Mouse (Mus musculus) NIH3T3 (cell line): Measurements from ENCODE around the gene Snx30.
A peak's percentile ranks its signal among the peaks of the same experiment; 100 is the strongest.
"Not testable (repeated sequence)": the region's sequence is repeated elsewhere in the genome, so short reads cannot be mapped to it uniquely, and the experiment has no call there.

Source experiments
- DNase-seq: peaks from one replicate; pipeline ENCODE4 v3.0.0-alpha.2; 2012; ENCODE audit warnings: low read depth

Snx30 gene

DNA sequence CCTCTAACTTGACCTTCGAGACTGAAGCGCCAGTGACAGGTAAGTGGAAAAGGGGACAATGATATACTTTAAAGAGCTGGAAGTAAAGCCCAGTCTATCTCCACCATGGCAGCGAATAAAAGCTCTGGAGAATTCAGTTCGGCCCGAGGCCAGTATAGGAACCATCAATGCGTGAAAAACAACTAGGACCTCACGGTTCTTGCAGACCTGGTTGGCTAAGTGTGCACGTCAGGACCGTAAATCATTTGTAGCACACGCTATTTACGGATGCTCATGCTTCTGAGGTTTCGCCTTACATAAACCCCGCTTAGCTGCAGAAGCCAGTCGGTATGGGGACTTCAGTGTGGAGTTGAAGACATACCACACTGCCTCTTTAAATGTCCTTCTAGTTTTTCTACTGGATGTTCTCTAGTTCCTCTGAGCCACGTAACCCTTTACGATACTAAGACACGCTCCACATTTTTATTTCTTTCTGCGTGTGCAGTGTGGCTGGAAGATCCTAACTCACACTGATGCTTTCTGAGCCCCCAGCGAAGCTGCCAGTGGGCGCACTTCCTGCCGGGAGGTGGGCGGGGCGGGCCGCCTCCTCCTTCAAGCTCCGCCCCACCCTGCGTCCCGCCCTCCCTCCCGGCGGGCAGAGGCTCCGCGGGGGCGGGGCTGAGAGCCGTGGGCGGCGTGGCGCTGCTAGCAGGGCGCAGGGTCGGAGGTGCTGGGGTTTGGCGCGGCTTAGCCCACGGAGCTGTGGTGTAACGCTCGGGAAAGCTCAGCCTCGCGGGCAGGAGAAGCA, at the start of gene Snx30:
Snx30 (plus strand) TSS at position 660 of the 787 bp plus-strand sequence.
- peak; percentile 98 for DNase-seq

- DNase-seq: peak; percentile 99
These were observed 49.1 kb upstream of the Snx30 start for GRCm38 (mm10) chr4:59756332-59757082.

- DNase-seq: peak; percentile 89
These were observed 47.9 kb upstream of the Snx30 start for GRCm38 (mm10) chr4:59757452-59758435.

DNA sequence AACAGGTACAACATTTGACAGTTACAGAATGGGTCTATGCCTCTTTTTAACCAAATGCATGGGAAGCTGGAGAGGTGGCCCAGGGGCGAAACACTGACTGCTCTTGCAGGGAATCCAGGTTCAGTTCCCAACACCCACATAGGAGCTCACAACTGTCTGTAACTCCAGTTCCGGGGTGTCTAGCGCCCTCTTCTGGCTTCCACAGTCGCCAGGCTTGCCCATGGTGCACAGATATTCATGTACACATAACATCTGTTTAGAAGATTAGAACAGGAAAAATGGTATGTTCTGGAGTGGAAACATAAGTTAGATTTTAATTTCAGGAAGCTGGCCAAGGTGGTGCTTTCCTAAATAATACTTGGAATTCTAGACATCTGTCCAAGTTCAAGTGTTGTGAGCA, 45.6 kb upstream of the Snx30 start:
- peak; percentile 57 for DNase-seq

DNA sequence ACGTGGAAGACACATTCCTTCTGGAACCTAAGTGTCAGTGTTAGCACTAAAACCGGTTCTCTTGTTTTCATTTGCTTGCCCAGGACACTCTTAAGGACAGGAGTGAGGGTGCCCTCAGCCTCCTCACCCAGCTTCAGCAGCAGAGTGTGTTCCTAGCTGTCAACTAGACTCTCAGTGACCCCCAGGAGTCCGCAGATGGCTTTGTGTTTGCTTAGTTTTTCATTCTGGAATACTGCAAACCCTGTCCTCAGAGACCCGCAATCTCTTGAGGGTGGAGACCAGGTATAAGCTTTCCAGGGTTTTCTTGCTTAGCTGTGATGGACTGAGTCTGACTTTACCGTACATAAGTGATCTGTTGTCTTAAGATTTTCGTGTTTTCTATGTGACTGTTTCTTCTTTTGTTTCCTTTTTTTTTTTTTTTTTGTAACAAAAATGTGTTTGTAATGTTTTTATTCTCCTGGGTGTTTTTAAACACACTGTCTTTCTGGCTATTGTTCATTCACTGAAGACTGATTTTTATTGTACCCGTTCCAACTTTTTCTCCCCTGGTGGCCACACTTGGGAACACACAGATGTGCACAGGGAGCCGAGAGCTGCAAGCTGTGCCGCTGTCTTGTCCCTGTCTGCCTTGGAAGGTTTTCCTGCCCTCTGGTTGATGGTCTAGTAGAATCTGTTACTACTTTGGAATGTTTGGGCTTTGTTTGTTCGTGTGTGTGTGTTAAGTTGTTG, 44.8 kb upstream of the Snx30 start:
- DNase-seq: peak; percentile 82

- peak; percentile 86 for DNase-seq
These were observed 44.3 kb upstream of the Snx30 start for GRCm38 (mm10) chr4:59761365-59761729.

DNA sequence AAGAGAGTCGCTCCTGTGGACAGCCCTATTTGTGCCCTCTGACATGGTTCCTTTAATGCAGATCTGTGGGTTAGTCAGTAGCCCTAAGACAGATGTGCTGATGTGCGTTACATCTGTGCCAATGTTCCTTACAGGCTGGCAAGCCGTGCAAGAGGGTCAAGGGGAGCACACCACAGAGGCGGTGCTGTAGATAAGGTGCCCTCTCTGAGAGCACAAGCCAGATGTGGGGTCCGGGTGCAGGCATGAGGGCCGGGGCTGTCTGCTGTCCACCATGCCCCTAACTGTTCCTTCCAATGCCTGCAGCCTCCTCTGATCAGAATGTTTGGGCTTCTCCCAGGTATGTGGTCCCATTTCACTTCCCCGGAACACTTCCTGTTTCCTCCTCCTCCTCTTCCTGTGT, 40.7 kb upstream of the Snx30 start:
- no peak for DNase-seq

DNA sequence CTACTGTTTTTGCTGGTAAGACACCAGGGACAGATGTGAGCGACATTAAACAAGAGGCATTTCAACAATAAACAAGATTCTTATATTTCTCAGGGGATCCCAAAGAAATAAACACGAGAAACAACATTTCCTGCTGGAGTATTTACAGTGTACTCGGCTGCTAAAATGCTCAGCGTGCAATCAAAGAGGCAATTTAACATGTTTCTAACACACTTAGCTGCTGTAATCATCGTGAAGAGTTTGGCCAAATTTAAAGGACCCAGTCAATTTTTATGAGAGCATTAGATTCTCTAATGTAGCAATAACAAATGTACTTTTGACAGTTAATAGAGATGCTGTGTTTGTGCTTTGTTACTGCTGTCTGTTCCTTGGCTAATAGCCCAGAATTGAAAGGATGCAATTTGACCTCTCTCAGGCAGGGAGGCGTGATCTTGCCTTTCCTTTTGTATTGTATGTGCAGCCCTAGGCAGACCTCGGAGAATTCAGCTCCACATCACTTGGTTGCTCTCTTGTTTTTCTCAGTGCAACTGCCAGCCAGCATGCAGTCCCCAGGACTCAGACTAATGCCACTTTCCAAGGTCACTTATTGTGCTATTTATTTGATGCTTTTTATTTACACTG, 40.1 kb upstream of the Snx30 start:
- peak; percentile 68 for DNase-seq

GRCm38 (mm10) chr4:59767717-59768116, 37.9 kb upstream of the Snx30 start:
- DNase-seq: no peak

GRCm38 (mm10) chr4:59772171-59772879, 33.3 kb upstream of the Snx30 start:
- no peak for DNase-seq

GRCm38 (mm10) chr4:59777828-59778227, 27.8 kb upstream of the Snx30 start:
- DNase-seq: no peak

DNA sequence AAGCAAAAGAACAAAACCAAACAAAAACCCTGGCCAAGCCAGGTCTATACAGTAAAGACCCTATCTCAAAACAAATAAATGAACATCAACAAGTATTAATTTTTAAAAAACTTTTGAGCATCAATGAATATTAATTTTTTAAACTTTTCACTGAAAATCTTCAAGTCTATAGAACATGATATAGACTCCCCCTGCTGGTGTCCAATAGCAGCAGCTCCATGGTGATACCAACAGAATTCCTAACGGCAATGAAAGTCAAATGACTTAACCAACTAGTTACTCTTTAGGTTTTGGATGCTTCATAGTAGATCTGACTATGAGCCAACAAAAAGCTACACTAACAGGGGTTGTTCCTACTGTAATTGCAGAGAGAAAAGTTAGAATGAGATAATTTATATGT, 25.1 kb upstream of the Snx30 start:
- peak; percentile 79 for DNase-seq

DNA sequence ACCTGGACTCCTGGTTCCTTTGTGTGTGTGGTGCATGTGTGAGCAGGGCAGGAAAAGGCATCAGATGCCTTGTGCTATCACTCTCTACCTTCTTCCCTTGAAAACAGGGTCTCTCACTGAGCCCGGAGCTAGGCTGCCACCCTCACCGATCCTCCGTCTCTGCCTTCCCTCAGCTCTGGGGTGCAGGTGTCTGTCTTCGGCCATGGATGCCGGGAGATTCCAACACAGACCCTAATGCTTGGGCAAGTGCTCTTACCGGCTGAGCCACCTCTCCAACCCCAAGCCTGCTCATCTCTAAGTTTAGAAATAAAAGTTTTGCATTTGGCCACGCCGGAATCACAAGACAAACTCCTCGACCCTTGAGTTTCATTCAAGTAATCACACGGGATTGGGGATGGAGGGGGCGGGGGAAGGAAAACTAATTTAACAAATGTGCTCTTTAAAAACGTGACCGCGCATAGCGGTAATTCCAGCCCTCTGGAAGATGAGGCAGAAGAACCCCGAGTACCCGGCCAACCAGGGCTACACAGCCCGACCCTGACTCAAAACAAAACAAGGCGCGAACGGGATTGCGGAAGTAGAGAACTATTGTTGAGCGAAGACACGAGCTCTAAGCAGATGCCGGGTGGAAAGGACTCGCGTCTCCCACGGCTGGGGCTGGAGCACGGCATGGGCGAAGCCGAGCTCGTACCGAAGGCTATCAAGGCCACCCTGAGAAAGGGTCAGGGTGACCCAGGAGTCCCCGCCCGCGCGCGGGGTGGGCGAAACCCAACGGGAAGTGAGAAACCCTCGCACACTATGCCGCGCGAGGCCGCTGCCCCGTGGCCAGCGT, 22.6 kb upstream of the Snx30 start:
- peak; percentile 35 for DNase-seq

DNA sequence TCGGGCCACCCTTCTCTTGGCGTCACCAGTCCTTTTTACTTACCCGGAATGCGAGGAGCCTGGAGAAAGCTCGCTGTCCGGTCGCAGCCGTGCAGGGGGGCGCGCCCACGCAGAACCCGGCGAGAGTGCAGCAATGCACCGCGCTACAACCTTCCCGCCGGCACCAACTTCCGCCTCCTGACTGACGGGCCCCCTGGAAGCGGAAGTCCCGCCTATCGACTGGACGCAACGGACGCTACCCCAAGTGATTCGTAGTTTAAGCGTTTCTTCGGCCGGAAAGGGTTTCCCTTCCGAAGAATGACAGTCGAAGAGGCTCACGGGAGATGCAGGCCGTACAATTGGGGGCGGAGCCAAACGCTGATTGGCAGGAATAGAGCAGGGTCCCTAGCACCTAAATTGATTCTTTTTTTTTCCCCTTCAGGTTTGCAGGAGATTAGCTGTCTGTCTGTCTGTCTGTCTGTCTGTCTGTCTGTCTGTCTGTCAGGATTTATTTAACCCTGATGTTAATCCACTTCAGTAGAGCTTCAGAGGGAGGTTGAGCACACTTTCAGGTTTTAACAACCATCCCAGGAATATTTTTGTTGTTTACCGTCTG, 21.9 kb upstream of the Snx30 start:
- DNase-seq: peak; percentile 99

DNA sequence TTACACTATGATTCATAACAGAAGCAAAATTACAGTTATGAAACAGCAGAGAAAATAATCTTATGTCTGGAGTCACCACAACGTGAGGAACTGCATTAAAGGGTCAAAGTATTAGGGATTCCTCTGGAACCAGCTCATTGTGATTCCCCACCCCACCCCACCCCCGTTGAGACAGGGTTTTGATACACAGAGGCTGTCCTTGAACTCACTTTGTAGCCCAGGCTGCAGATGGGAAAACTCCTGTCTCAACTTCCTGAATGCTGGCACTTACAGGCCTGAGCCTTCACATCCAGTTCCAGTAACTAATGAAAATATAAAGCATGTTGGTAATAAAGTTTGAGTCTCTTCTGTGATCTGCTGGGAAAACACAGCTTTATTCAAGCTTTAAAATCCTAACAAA, 20.2 kb upstream of the Snx30 start:
- no peak for DNase-seq

- DNase-seq: peak; percentile 86
These were observed 19.0 kb upstream of the Snx30 start for GRCm38 (mm10) chr4:59786661-59787060.

- DNase-seq: peak; percentile 49
These were observed 18.5 kb upstream of the Snx30 start for GRCm38 (mm10) chr4:59787126-59787525.

DNA sequence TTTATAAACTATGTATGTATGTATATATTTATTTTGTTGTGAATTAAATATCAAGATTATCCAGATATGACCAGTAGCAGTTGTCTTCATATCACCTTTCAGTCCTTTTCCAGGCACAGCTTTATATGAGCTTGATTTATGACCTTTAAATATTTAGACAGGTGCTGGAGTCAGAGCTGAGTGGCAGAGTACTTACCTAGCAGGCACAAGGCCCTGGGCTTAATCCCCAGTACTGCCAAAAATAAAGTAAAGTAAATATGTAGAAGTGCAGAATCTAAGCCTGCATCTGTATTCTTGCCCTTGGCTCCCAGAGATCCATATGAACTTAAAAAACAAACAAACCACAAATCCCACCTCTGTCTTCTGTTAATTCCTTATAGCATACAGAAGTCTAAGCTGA, 16.6 kb upstream of the Snx30 start:
- DNase-seq: no peak

- not testable (repeated sequence) for DNase-seq
These were observed 12.0 kb upstream of the Snx30 start for GRCm38 (mm10) chr4:59793626-59794025.
